Mouse (Mus musculus) 416B (cell line): ENCODE results near the gene Dmac2.

Experiments used
- DNase-seq: peaks from one replicate; pipeline ENCODE4 v3.0.0; 2011; ENCODE audit warnings: low read depth

Dmac2 gene

GRCm38 (mm10) chr7:25615706-25616011 lies 3.6 kb upstream of the Dmac2 start, which contains the start of gene Erich4:
TSS of gene Erich4 (minus strand) at chr7:25615892.
- no peak for DNase-seq

- DNase-seq = no peak
Observed at GRCm38 (mm10) chr7:25617376-25618160, 1.6 kb upstream of the Dmac2 start.

DNA sequence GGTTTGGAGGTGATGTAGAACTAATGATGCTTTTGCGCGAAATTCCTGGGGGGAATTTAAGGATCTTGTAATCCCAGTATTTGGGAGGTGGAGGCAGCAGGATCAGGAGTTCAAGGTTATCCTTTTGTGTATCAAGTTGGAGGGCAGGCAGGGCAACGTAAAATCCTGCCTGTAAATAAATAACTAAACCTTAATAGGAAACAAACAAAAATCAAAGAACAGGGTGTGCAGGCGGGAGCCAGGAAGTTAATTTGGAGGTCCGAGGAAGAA lies 443 bp downstream of the Dmac2 start:
- no peak for DNase-seq

GRCm38 (mm10) chr7:25620101-25620500 lies 887 bp downstream of the Dmac2 start:
- no peak for DNase-seq

DNA sequence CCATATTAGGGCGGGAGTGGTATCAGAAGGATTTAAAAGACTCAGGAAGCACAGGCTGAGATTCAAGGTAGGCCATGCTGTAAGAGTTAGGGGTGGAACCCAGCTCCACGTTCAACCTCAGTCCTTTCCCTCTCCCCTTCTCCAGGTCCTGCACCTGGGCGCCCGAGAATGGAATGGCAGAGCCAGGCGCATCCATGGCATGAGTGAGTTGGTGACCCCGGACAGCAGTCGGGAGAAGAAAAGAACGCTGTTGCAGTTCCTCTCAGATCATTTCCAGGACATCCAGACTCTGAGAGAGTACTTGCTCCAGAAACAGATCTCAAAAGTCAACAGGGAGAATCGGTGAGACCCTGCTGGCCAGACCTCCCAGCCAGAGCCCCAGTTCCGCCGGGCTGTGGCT lies 1.5 kb downstream of the Dmac2 start:
- no peak for DNase-seq

DNA sequence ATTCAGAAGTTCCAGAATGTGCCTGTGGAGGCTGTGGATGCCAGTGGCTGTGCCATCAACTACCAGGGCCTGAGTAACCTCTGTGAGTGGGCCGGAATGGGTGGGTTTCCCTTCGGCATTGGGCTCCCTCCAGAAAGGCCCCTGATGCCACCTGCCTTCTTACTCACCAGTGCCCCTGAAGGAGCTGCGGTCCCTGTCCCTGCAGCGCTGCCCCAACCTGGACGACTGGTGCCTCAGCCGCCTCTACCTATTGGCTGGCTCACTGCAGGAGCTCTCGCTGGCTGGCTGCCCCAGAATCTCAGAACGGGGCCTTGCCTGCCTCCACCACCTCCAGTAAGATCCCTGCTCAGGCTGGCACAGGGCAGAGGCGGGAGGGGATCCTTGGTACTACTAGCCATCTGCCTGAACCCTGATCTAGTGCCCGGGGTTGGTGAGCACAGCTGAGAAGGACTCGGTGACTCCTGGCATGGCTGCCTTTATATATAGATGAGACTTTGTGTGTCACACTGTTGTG lies 4.7 kb downstream of the Dmac2 start:
- no peak for DNase-seq

DNA sequence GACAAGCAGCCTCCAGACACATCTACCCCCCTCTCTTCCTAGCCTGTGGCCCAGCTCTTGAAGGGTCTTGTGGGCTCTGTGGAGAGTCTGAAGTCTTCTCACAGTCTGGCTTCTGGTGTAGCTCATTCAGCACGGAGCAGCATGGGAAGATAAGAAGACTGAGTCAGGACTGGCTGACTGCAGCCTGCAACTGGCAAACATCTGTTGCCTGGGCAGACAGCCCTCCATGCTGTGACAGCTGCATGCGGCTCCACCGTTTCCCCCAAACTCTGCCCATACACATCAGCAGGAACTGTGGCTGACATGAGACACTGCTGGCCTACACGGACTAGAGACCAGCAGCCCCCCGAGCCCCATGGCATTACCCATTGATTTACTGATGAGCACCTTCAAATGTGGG lies 5.6 kb downstream of the Dmac2 start:
- no peak for DNase-seq

GRCm38 (mm10) chr7:25625594-25626250 lies 6.5 kb downstream of the Dmac2 start:
- DNase-seq = peak; percentile 76

- DNase-seq = no peak
Observed at GRCm38 (mm10) chr7:25626509-25627430, 7.6 kb downstream of the Dmac2 start, which contains the start of gene B3gnt8. TSS of gene B3gnt8 (plus strand) at chr7:25626654.

GRCm38 (mm10) chr7:25627431-25628322 lies 8.5 kb downstream of the Dmac2 start:
- no peak for DNase-seq

GRCm38 (mm10) chr7:25628323-25628620 lies 9.1 kb downstream of the Dmac2 start:
- DNase-seq = no peak

GRCm38 (mm10) chr7:25632679-25633078 lies 13.5 kb downstream of the Dmac2 start:
- DNase-seq = peak; percentile 83

DNA sequence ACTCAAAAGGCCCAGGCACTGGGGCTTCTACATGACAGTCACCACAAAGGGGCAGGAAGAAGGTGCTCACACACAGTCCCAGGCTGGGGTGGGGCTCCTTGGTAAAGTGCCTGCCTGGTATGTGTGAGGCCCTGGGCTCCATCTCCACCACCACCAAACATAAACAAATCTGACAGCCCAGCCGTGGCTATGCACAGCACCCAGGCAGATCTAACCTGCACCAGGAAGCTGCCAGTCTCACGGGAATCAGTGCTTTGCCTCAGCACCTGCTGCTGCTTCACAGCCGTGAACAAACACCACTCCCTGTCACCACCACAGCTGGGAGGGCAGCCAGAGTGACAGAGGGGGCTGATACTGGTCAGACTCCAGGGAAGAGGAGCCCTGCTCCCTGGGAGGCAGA lies 17.2 kb downstream of the Dmac2 start:
- DNase-seq = no peak

GRCm38 (mm10) chr7:25637099-25637498 lies 17.9 kb downstream of the Dmac2 start:
- DNase-seq = no peak

- no peak for DNase-seq
Observed at GRCm38 (mm10) chr7:25639754-25640153, 20.5 kb downstream of the Dmac2 start.

DNA sequence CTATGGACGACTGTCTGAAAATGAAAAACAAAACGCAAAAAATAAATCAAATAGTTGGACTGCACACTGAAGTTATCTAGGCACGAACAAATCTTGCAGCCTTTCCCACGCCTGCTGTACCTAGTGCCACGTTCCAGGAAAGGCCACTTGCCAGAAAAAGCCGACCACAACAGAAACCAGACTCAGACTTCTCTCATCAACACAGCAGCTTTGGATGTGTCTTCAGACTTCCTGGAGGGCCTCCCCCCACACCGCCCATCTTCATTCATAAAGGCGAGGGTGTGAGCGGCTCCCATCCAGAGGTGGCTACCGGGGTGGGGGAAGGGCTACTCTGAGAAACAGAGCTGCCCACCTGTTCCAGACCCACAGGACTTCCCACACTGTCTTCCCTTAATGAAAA lies 24.9 kb downstream of the Dmac2 start:
- no peak for DNase-seq

DNA sequence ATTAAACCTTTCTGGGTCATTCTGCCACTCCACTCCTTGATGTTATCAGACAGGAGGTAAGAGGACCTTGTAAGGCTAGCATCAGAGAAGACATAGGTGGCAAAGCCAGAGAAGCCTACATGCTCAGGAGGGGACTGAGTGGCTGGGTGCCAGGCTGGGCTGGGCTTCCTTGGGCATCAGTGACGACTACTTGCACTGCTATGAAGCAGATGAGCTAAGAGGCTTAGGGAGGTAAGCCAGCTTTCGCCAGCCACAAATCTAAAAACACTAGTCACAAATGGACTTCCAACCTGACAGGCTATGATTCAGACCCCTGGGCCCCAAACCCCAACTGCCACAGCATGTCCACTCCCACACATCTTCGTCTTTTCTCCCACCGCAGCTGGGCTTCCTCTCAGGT lies 25.4 kb downstream of the Dmac2 start:
- peak; percentile 75 for DNase-seq

DNA sequence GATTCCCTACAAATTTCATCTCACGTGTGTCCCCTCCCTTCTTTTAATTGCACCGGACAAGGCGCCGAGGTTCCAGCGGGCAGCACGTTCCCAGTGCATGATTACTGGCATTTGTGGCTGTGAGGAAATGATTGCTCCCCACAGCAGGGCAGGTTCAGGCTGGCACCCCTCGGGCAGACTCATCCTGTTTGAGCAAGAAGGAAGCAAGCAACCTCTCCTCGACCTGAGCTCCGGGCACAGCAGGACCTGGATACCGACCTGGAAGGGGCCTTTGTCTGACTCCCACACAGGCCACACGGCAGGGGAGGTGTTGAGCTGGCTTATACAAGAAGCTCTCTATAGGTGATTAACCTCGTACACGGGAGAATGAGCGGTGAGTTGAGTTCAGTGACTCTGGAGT lies 25.9 kb downstream of the Dmac2 start:
- no peak for DNase-seq

GRCm38 (mm10) chr7:25647574-25648123 lies 28.4 kb downstream of the Dmac2 start:
- peak; percentile 45 for DNase-seq

DNA sequence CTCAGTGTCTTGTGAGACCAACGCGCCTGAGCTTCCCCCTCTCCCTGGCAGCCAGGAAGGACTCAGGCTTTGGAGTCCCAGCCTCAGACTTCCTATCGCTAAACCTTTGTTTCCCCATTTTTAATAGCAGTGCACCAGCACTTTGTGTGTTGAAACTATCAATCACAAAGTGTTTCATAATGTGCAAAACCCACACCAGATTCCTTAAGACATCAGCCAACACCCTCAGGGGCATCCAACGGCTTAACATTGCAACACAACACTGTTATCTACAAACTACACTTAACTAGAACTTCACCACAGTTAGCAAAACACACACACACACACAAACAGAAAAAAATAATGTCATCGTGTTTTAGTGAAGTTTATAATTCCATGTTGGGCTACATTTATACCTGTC lies 30.6 kb downstream of the Dmac2 start:
- peak; percentile 93 for DNase-seq

DNA sequence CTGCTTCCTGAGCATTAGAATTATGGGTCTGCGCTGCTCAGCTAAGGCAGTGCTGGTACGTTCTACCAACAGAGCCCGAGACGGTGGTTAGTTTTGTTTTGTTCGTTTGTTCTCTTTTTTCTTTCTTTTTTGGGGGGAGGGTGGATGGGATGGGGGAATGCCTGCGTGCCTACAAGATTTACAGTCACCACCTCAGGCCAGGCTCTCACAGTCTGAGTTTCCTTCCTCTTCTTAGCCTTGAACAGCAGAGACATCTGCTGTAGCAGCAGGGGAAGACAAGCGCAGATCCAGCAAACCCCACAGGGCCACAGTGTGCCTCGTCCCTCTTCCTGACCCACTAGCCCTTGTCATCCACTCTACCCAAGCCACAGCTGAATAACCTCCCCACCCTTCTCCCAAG lies 32.1 kb downstream of the Dmac2 start:
- peak; percentile 81 for DNase-seq
